Mouse (Mus musculus): ENCODE results near the gene Crygb. TPM values are rescaled to one million over a fixed set of nuclear protein-coding genes. Genes with fewer than 3 reads are reported as not detected.
"Not testable (repeated sequence)": the region's sequence is repeated elsewhere in the genome, so short reads cannot be mapped to it uniquely, and the experiment has no call there.

The Crygb gene
- polyA plus RNA-seq, 1 experiment = not detected

DNA sequence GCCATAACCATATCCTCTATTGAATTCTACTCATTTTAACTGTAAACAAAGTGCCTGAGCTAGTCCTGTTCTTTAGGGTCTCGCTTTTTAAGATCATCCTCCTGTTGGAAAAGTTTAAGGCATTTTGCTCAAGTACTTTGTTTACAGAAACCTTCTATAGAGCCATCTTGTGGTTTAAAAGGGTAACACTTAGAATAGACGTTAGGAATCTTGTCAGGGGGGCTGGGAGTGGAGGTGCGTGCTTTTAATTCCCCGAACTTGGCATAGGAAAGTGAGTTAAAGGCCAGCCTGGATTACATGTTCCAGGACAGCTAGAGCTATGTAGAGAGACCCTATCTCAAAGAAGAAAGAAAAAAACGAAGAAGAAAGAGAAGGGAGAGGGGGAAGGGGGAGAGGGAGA is 6.5 kb downstream of the Crygb start:
- no peak overlapping the region for H3K27ac ChIP-seq (ENCODE audit: insufficient read depth, low read depth, low read length)
- no peak overlapping the region for H3K4me3 ChIP-seq (ENCODE audit: insufficient read depth, low read length)
- TF ChIP-seq CTCF (IDR thresholded peaks at IDR 0.05; ENCODE audit: low read depth, low read length) (no peak), POLR2A (IDR thresholded peaks at IDR 0.05; ENCODE audit: borderline replicate concordance, low read depth, low read length) (no peak)
- no peaks in the 10 kb centered on the region for H3K4me1 ChIP-seq (ENCODE audit: control insufficient read depth, insufficient read depth, low read length)

DNA sequence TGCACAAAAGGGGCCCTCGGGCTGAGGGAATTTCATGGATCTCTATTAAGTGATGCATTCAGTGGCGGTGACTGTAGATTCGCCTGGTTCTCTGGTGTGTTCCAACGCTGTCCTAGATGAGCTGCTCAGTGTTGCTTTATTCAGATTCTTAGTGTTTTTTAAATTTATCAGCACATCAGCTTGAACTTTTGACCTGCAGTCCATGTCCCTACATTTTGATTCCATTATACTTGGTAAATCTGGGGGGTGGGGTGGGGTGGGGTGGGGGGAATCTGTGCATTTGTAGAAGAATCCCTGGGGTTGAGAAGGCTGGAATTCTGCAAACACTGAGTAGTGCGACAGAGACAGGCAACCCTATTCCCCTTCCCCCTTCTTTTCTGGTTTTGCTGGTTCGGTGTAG is 8.5 kb downstream of the Crygb start, which contains the start of gene Crygc:
Gene Crygc (minus strand): TSS at position 101 of the 400 bp plus-strand sequence.
- TF ChIP-seq POLR2A (IDR thresholded peaks at IDR 0.05; ENCODE audit: borderline replicate concordance, low read depth, low read length) (no peak), CTCF (IDR thresholded peaks at IDR 0.05; ENCODE audit: low read depth, low read length) (no peak)
- Histone ChIP-seq H3K4me3 (ENCODE audit: insufficient read depth, low read length) (no peak within 1 kb of the TSS), H3K27ac (ENCODE audit: insufficient read depth, low read depth, low read length) (no peak within 1 kb of the TSS), H3K4me1 (ENCODE audit: control insufficient read depth, insufficient read depth, low read length) (no peaks in the 10 kb centered on the region)

DNA sequence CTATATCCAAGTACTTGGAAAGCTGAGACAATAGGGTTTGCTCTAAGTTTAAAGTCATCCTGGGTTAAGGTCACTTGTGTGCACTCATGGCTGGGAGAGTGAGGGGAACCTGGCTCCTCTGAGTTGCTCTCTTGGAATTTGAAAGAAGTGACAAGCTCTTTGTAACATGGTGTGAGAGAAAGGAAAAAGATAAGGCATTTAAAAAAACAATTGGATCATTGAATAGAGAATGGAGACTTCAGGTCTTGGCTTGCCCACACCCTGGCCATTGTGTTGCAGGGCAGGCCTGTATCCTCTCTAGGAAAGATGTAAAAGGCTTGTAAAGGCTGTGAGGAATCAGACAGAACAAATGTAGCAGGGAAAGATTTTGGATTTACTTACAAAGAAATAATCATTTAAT is 14.2 kb downstream of the Crygb start:
- no peak overlapping the region for H3K27ac ChIP-seq (ENCODE audit: insufficient read depth, low read depth, low read length)
- H3K4me1 ChIP-seq (ENCODE audit: control insufficient read depth, insufficient read depth, low read length) = no peaks in the 10 kb centered on the region
- no peak overlapping the region for H3K4me3 ChIP-seq (ENCODE audit: insufficient read depth, low read length)
- TF ChIP-seq POLR2A (IDR thresholded peaks at IDR 0.05; ENCODE audit: borderline replicate concordance, low read depth, low read length) (no peak), CTCF (IDR thresholded peaks at IDR 0.05; ENCODE audit: low read depth, low read length) (no peak)

DNA sequence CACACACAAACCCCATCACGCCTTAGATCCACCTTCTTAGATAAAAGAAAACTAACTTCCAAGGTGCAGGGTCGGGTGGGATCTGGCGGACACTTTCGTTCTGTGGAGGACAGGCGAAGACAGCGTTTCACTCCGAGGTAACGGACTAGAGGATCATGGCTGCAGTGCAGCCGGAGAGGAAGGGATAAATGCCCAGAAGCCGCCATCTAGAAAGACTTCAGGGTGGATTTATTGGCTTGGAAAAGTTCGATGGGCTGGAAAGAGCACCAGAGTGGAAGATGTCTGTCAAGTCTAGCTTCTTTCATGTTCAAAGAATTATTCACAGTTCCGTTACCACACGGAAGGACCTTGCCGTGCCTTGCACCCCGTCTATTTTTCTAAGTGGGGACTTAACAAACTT is 17.9 kb downstream of the Crygb start:
- TF ChIP-seq CTCF (IDR thresholded peaks at IDR 0.05; ENCODE audit: low read depth, low read length) (no peak), POLR2A (IDR thresholded peaks at IDR 0.05; ENCODE audit: borderline replicate concordance, low read depth, low read length) (no peak)
- peaks cover 16% of the 10 kb centered on the region for H3K4me1 ChIP-seq (ENCODE audit: control insufficient read depth, insufficient read depth, low read length)
- no peak overlapping the region for H3K4me3 ChIP-seq (ENCODE audit: insufficient read depth, low read length)
- H3K27ac ChIP-seq (ENCODE audit: insufficient read depth, low read depth, low read length) = no peak overlapping the region

DNA sequence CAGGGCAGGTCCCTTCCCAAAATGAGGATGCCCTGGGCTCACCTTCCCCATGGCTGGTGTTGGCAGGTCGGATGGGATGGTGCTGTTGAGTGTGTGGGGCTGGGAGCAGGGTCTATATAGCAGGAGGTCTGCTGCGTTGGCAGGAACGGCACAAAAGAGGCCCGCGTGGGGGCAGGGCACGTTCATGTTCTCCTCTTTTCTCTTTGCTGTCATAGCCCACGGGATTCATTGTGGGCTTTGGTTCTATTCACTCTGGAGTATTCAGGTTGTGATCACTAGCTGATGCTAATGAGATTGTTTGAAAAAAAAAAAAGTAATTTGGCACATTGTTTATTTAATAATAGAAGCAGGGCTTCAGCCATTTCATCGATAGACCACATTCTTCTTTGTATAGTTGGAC is 18.7 kb downstream of the Crygb start, which contains the start of gene Crygd:
Gene Crygd (minus strand): TSS at position 101 of the 400 bp plus-strand sequence.
- no peak for TF ChIP-seq CTCF (IDR thresholded peaks at IDR 0.05; ENCODE audit: low read depth, low read length)
- TF ChIP-seq POLR2A (IDR thresholded peaks at IDR 0.05; ENCODE audit: borderline replicate concordance, low read depth, low read length) = no peak
- Histone ChIP-seq H3K4me1 (ENCODE audit: control insufficient read depth, insufficient read depth, low read length) (peaks cover 16% of the 10 kb centered on the region), H3K4me3 (ENCODE audit: insufficient read depth, low read length) (no peak within 1 kb of the TSS), H3K27ac (ENCODE audit: insufficient read depth, low read depth, low read length) (no peak within 1 kb of the TSS)

DNA sequence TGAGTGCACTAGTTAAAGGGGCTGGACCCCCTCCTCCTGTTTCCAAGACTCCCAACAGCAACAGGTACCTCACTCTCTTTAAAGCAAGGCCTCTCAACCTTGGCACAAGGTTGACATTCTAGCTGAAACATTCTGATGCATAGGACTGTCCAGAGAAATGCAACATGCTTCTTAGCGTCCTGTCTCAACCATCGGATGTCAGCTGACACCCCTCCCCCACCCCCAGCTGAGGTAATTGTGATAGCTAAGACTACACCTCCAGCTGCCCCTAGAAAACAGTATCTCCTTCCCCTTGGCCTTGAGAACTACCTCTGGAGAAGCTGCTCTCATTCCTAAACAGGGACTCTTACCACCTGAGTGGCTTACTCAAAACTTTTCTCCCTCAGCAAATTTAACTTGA is 29.9 kb downstream of the Crygb start:
- TF ChIP-seq POLR2A (IDR thresholded peaks at IDR 0.05; ENCODE audit: borderline replicate concordance, low read depth, low read length) = no peak
- no peak for TF ChIP-seq CTCF (IDR thresholded peaks at IDR 0.05; ENCODE audit: low read depth, low read length)
- Histone ChIP-seq H3K27ac (ENCODE audit: insufficient read depth, low read depth, low read length) (no peak overlapping the region), H3K4me1 (ENCODE audit: control insufficient read depth, insufficient read depth, low read length) (no peaks in the 10 kb centered on the region), H3K4me3 (ENCODE audit: insufficient read depth, low read length) (no peak overlapping the region)

DNA sequence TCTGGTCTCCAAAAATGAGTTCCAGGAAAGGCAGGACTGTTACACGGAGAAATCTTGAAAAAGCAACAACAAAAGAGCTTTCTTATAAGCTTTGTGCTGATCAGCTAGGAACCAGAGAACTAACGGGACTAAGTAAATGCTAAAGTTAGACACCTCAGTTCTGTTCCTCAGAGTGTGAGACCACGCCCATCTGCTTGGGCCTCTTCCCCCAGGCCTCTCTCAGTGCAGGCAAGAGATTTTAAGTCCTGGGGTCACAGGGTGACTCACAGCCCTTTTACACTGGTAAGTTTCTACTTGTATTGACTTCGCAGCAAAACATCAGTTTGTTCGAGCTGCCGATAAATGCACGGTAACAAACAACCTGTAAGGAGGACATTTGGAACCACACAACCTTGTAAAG is 30.4 kb downstream of the Crygb start:
- Histone ChIP-seq H3K4me3 (ENCODE audit: insufficient read depth, low read length) (no peak overlapping the region), H3K4me1 (ENCODE audit: control insufficient read depth, insufficient read depth, low read length) (no peaks in the 10 kb centered on the region), H3K27ac (ENCODE audit: insufficient read depth, low read depth, low read length) (no peak overlapping the region)
- TF ChIP-seq CTCF (IDR thresholded peaks at IDR 0.05; ENCODE audit: low read depth, low read length) (no peak), POLR2A (IDR thresholded peaks at IDR 0.05; ENCODE audit: borderline replicate concordance, low read depth, low read length) (no peak)

DNA sequence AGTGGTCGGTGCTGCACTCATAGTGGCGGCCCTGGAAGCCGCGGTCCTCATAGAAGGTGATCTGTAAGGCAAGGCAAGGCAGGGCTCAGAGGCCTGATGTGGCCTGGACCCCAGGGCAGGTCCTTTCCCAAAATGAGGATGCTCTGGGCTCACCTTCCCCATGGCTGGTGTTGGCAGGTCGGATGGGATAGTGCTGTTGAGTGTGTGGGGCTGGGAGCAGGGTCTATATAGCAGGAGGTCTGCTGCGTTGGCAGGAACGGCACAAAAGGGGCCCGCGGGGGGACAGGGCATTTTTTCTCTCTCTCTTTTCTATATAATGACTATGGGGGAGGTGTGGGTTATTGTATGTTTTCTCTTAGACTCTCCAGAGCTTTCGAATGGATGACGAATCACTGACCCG is 31.1 kb downstream of the Crygb start, which contains the start of gene Cryge:
Gene Cryge (minus strand): TSS at position 198 of the 400 bp plus-strand sequence.
- H3K27ac ChIP-seq (ENCODE audit: insufficient read depth, low read depth, low read length); H3K4me3 ChIP-seq (ENCODE audit: insufficient read depth, low read length); H3K4me1 ChIP-seq (ENCODE audit: control insufficient read depth, insufficient read depth, low read length): not testable (repeated sequence)

DNA sequence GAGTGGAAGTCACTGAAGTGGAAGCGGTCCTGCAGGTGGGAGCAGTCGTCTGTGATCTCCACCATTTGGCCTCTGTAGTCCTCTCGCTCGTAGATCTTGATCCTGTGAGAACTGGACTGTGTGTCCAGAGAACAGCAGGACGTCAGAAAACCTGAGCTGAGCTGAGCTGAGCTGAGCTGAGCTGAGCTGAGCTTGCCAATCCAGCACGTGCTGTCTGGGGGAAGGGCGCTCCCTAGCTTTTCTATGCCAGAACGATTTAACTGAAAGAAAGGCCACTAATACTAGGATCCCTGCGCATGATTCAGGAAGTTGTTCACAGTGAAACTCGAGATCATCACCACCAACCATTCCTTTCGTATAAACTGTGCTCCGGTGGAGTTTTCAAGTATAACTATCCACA is 33.3 kb downstream of the Crygb start:
- TF ChIP-seq CTCF (IDR thresholded peaks at IDR 0.05; ENCODE audit: low read depth, low read length) (no peak), POLR2A (IDR thresholded peaks at IDR 0.05; ENCODE audit: borderline replicate concordance, low read depth, low read length) (no peak)
- Histone ChIP-seq H3K27ac (ENCODE audit: insufficient read depth, low read depth, low read length) (no peak overlapping the region), H3K4me1 (ENCODE audit: control insufficient read depth, insufficient read depth, low read length) (no peaks in the 10 kb centered on the region), H3K4me3 (ENCODE audit: insufficient read depth, low read length) (no peak overlapping the region)

DNA sequence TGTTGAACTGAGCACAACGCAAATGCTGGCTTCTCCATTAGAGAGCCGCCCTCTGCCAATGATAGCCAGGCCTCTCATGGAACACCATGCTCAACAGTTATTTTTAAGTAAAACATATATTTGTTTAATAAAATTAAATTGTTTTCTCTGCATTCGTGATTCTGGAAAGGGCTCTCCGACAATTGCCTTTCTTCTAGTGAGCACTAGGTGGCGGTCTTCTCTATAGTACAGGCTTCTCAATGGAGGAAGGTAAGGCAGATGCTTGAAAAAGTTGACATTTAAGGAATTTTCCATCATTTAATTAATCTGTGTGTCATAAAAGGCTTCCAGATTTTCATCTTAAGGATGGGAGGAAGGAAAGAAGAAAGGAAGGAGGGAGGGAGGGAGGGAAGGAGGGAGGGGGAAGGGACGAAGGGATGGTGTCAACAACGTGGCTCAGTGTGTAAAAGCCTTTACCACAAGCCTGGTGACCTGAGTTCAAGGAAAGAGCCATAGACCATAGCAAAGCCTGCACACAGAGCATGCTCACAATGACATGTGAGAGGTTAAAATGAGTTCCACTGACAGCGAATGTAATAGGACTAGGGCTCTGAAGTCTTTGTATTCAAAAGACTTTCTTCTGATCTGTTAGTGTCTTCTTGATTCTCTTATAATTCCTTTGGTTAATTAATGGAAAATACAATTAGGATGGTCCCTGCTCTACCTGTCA is 35.5 kb downstream of the Crygb start:
- no peak overlapping the region for H3K27ac ChIP-seq (ENCODE audit: insufficient read depth, low read depth, low read length)
- TF ChIP-seq CTCF (IDR thresholded peaks at IDR 0.05; ENCODE audit: low read depth, low read length) = no peak
- no peak for TF ChIP-seq POLR2A (IDR thresholded peaks at IDR 0.05; ENCODE audit: borderline replicate concordance, low read depth, low read length)
- peaks cover 4% of the 10 kb centered on the region; the same call in 1 of the 2 replicates for H3K4me1 ChIP-seq (ENCODE audit: control insufficient read depth, insufficient read depth, low read length)
- no peak overlapping the region for H3K4me3 ChIP-seq (ENCODE audit: insufficient read depth, low read length)

Data from bone marrow macrophage, adult 2 months (primary cell).